Mouse (Mus musculus) colon, adult 2 months (tissue): ENCODE results near the gene Npy4r. TPM values are rescaled to one million over a fixed set of nuclear protein-coding genes. Genes with fewer than 3 reads are reported as not detected.

Experiments used
- polyA plus RNA-seq: library from polyadenylated mRNA; depleted of rRNA; stranded (reverse); fragments of >200 nt; gene quantifications from 2 replicates; pipeline ENCODE4 v1.2.3, GENCODE M21; 2012; rRNA removed

Npy4r gene
- polyA plus RNA-seq, result 5.6 and 8.7 TPM in 2 replicates

DNA sequence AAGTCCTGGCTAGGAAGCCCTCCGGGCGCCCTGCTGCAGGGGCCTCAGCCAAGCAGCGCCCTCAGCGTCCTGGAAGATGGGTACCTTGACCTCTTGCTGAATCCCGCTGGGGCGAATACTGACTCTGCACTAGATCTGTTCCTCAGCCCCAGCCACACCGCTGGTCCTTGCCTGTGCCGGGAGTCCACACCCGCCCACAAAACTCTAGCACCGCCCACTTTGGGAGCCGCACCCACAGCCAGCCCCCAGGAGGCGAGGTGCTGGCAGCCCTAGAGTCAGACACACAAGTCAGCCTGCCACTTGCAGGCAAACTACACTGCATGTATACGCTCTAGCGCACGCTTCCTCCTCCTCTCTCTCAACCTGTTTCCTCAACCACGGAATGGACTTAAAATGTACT, at the start of gene Npy4r:
TSS of gene Npy4r (minus strand) at position 148 of the 400 bp plus-strand sequence.

GRCm38 (mm10) chr14:34201231-34202035, 49.1 kb upstream of the Npy4r start, which contains the start of gene Gprin2:
Gprin2 (minus strand) TSS chr14:34201653.

GRCm38 (mm10) chr14:34102601-34103000, 49.7 kb downstream of the Npy4r start, which contains the start of gene A630023A22Rik:
A630023A22Rik (minus strand) TSS chr14:34102754.

Other genes with a start within 250 kb of the Npy4r start
- 11.3 and 11.7 TPM in 2 replicates for gene Gdf10, start 228.9 kb downstream of the Npy4r start, polyA plus RNA-seq
- not detected in 2 replicates for gene Gdf2, start 211.4 kb downstream of the Npy4r start, polyA plus RNA-seq
- gene Rbp3, start 198.5 kb downstream of the Npy4r start, polyA plus RNA-seq, result not detected in 2 replicates
- 0.06 and 0.07 TPM in 2 replicates for gene Zfp488, start 173.7 kb downstream of the Npy4r start, polyA plus RNA-seq
- gene Gm30083, start 137.3 kb downstream of the Npy4r start, polyA plus RNA-seq, result 0.07 and 0.16 TPM in 2 replicates
- not detected in 2 replicates for gene Gm5460, start 135.7 kb downstream of the Npy4r start, polyA plus RNA-seq
- not detected in 2 replicates for gene Antxrl, start 99.8 kb downstream of the Npy4r start, polyA plus RNA-seq
- 13.3 and 18.1 TPM in 2 replicates for gene Anxa8, start 66.5 kb downstream of the Npy4r start, polyA plus RNA-seq
- gene A630023A22Rik, start 49.7 kb downstream of the Npy4r start, polyA plus RNA-seq, result 1.6 and 2.0 TPM in 2 replicates
- 0.09 and 0.28 TPM in 2 replicates for gene Gprin2, start 49.2 kb upstream of the Npy4r start, polyA plus RNA-seq
- 3.3 and 3.8 TPM in 2 replicates for gene Syt15, start 67.1 kb upstream of the Npy4r start, polyA plus RNA-seq
- 1.0 and 1.6 TPM in 2 replicates for gene Shld2, start 158.0 kb upstream of the Npy4r start, polyA plus RNA-seq
- gene Glud1, start 158.2 kb upstream of the Npy4r start, polyA plus RNA-seq, result 81.8 and 96.5 TPM in 2 replicates
- gene Fam25c, start 202.9 kb upstream of the Npy4r start, polyA plus RNA-seq, result 0.44 TPM in 1 of 2 replicates, not detected in the other
- 16.8 and 17.8 TPM in 2 replicates for gene Sncg, start 222.3 kb upstream of the Npy4r start, polyA plus RNA-seq
- gene Mmrn2, start 223.0 kb upstream of the Npy4r start, polyA plus RNA-seq, result 6.9 and 8.0 TPM in 2 replicates